Mouse (Mus musculus) thymus, adult 2 months (tissue): ENCODE data around the gene Clstn1.

Experiments used
- CTCF ChIP-seq: fragments of 200-500 bp; IDR thresholded peaks from 2 replicates; pipeline ENCODE4 v1.5.1; 2012; ENCODE audit warnings: mild to moderate bottlenecking, control low read depth, low read length, moderate library complexity, borderline replicate concordance; ENCODE audit not compliant: control insufficient read depth, poor library complexity, insufficient read depth; ENCODE audit errors: extremely low read depth
- POLR2A ChIP-seq: fragments of 200-500 bp; IDR thresholded peaks from 2 replicates; pipeline ENCODE4 v1.6.1; 2012; ENCODE audit warnings: mild to moderate bottlenecking, low read length, control low read depth, moderate library complexity; ENCODE audit not compliant: control insufficient read depth, poor library complexity, insufficient read depth; ENCODE audit errors: extremely low read depth

DNA sequence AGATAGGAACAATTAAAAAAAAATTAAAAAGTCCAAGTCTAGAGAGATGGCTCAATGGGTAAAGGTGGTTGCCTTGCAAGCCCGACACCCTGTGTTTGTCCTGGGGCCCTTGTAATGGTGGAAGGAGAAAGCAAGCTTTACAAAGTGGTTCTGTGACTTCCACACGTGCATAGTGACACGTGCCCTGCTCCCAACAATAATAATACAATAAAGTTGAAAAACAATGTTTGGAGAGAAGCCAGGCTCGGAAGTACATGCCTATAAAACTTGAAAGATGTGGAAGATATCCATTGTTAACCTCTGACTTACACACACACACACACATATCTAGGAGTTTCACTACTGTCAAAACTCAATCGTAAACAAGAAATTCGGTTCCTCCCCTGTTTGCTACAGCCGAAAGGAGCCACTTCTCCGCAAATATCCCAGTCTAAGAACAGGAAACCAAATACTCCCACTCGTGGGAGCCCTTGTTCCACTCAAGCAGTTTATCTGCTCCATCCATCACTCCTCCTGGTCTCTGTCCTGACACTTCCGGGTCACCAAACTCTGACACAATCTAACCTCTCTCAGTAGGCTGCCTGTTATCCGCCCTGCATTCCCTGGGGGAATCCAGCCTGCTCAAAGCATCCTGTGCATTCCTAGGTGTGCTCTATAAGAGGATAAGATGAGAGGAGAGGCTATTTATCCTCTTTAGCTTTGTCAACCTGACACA is 92.9 kb downstream of the Clstn1 start:
- TF ChIP-seq CTCF (no peak), POLR2A (no peak)
